ENCODE assay signal across 17 mouse cellular contexts in the genomic region with DNA sequence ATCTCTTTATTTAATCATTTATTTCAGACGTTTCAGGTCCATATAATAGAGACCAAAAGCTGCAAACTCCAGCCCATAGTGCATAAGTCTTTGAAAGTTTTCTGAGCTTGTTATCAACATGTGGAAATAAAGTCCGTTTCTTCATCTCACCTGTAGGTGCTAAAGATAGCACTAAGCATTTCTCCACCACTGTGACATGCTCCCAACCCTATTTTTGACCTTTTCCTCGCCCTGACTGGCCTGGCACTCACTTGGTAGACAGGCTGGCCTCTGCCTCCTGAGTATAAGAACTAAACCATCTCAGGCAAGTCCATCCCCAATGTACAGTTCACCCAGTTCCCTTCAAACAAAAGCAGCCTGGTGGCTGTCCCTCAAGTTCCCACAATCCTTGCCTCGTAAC.
"Had no signal": no experiment of that assay in that cellular context is flagged by ENCODE, and none has a peak within 500 bp of the region (broad histone marks: within the 10 kb centered on the region; RNA-seq: fewer than 3 reads in every experiment).

No protein-coding gene starts in this region.

- ATAC-seq: liver, postnatal 0 days; lung, postnatal 0 days had no signal

- H3K4me2 ChIP-seq: lung, embryonic 15.5 days; midbrain, embryonic 12.5 days; neural tube, embryonic 12.5 days; stomach, embryonic 15.5 days had no signal

- H3K9ac ChIP-seq: liver, postnatal 0 days; lung, embryonic 15.5 days; midbrain, embryonic 12.5 days; neural tube, embryonic 12.5 days; stomach, embryonic 15.5 days had no signal

- H3K36me3 ChIP-seq: lung, embryonic 15.5 days; midbrain, embryonic 12.5 days; neural tube, embryonic 12.5 days; stomach, embryonic 15.5 days had no signal

- H3K4me1 ChIP-seq: megakaryocyte, embryonic 14.5 days; midbrain, embryonic 12.5 days; neural tube, embryonic 12.5 days; stomach, embryonic 15.5 days had no signal

- H3K27me3 ChIP-seq: lung, embryonic 15.5 days; megakaryocyte, embryonic 14.5 days; midbrain, embryonic 12.5 days; neural tube, embryonic 12.5 days; stomach, embryonic 15.5 days had no signal

- H3K4me3 ChIP-seq: lung, embryonic 15.5 days; megakaryocyte, embryonic 14.5 days; midbrain, embryonic 12.5 days; neural tube, embryonic 12.5 days; stomach, embryonic 15.5 days had no signal

- DNase-seq: lung, adult 2 months; lung, postnatal 14 days; lung, postnatal 36 days; midbrain, embryonic 14.5 days; right cerebral cortex, postnatal 14 days; thymus, adult 2 months; thymus, postnatal 25 days; thymus, postnatal 4 days had no signal

- H3K27ac ChIP-seq: lung, embryonic 15.5 days; macrophage; midbrain, embryonic 12.5 days; neural tube, embryonic 12.5 days; stomach, embryonic 15.5 days; stomach, postnatal 0 days had no signal

- H3K9me3 ChIP-seq: lung, embryonic 15.5 days; neural tube, embryonic 12.5 days; stomach, embryonic 15.5 days had no signal
